Mouse (Mus musculus) cortical plate, adult 2 months (tissue): ENCODE results near the gene Fastkd3.

ENCODE experiments used
- CTCF ChIP-seq: fragments of 200-500 bp; IDR thresholded peaks from 2 replicates; pipeline ENCODE4 v1.5.1; 2011; ENCODE audit warnings: mild to moderate bottlenecking, control low read depth, low read length; ENCODE audit not compliant: insufficient read depth; ENCODE audit errors: extremely low read depth
- POLR2A ChIP-seq: fragments of 200-500 bp; IDR thresholded peaks from 2 replicates; pipeline ENCODE4 v1.6.1; 2011; ENCODE audit warnings: mild to moderate bottlenecking, low read length, control low read depth; ENCODE audit not compliant: insufficient read depth; ENCODE audit errors: extremely low read depth

- TF ChIP-seq CTCF (peak; percentile 72), POLR2A (no peak)
Measured at GRCm38 (mm10) chr13:68569589-68570336, 12.3 kb upstream of the Fastkd3 start.
